Mouse (Mus musculus): ENCODE data around the gene Trpc1. TPM values are rescaled to one million over a fixed set of nuclear protein-coding genes. Genes with fewer than 3 reads are reported as not detected.

Gene Trpc1
- polyA plus RNA-seq, 1 experiment from 2014 or later, result 6.4 TPM

DNA sequence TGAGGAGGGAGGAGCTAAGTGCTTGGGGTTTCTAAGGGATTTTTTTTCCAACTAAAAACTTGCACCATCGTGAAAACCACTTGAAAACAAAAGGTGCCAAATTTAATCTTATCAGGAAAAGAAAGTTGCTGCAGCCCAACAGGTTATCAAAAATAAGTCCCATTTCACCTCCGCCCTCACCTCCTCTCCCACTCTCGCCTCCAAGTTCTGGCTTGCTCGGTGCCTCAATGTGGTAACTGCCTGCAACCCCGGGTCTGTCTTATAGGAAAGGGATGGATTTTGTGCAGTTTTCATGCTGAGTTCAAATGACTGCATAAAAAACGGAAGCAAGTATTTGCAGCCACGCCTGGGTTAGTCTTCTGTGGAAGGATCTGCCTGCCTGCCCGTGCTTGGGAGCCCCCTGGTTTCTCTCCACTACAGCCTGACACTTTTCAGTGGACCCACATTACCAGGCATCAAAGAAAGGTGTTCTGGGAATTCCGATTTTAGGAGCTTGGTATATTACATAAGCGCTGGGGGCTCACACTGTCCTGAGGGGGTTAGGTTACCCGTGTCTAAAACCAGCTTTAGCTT is 56.6 kb downstream of the Trpc1 start:
- H3K9me3 ChIP-seq, result no peaks in the 10 kb centered on the region
- H3K36me3 ChIP-seq, result no peaks in the 10 kb centered on the region
- ATAC-seq (ENCODE audit: low FRiP score), result no peak
- H3K4me2 ChIP-seq, result no peak overlapping the region
- 87% methylated on average over 11 of the region's 11 CpGs for WGBS
- no peak overlapping the region for H3K27ac ChIP-seq
- H3K9ac ChIP-seq, result no peak overlapping the region
- no peaks in the 10 kb centered on the region for H3K4me1 ChIP-seq (replicated peaks)
- H3K4me3 ChIP-seq, result no peak overlapping the region
- no peaks in the 10 kb centered on the region for H3K27me3 ChIP-seq

DNA sequence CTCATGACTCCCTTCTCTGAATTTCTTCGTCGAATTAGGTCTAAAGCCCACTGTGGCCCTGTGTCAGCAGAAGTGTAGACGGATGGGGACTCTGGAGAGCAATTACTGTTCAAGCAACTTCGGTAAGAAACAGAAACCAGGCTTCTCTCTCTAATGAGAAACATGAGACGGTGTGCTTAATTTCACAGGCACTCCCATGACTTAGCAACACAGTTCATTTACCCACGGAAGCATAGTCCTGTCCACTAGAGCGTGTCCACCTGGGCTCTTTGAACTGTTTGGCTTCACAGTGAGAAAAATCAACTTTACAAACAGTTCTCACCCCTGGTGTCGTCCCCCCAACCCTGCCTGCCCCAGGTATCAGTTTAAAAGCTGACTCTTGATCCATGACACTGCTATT is 57.4 kb downstream of the Trpc1 start:
- H3K27ac ChIP-seq, result no peak overlapping the region
- no peaks in the 10 kb centered on the region for H3K4me1 ChIP-seq (replicated peaks)
- 73% methylated on average over 8 of the region's 8 CpGs for WGBS
- no peaks in the 10 kb centered on the region for H3K27me3 ChIP-seq
- ATAC-seq (ENCODE audit: low FRiP score), result no peak
- H3K4me2 ChIP-seq, result no peak overlapping the region
- H3K9me3 ChIP-seq, result no peaks in the 10 kb centered on the region
- no peaks in the 10 kb centered on the region for H3K36me3 ChIP-seq
- no peak overlapping the region for H3K9ac ChIP-seq
- H3K4me3 ChIP-seq, result no peak overlapping the region

DNA sequence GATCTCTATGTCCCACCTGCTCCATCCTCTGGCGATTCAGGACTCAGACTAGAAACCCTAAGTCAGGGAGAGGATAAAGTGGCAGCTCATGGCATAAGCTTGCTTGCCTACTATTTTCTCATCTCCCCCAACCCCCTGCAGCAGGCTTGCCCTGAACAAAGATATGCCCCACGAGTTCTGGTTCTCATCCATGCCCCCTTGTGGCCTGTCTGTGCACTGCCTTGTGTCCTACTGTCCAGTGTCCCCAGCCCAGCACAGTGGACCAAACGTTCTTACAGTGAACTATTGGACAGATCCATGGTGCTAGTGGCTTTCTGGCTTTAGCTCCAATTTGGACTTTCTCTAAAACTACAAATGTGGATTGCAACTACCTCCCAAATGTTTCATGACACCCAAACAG is 62.1 kb downstream of the Trpc1 start:
- Histone ChIP-seq H3K27me3 (no peaks in the 10 kb centered on the region), H3K4me1 (replicated peaks) (no peaks in the 10 kb centered on the region), H3K4me3 (no peak overlapping the region), H3K9me3 (no peaks in the 10 kb centered on the region), H3K36me3 (no peaks in the 10 kb centered on the region), H3K4me2 (no peak overlapping the region), H3K27ac (no peak overlapping the region), H3K9ac (no peak overlapping the region)
- no peak for ATAC-seq (ENCODE audit: low FRiP score)
- WGBS, result 70% methylated on average over 3 of the region's 3 CpGs

DNA sequence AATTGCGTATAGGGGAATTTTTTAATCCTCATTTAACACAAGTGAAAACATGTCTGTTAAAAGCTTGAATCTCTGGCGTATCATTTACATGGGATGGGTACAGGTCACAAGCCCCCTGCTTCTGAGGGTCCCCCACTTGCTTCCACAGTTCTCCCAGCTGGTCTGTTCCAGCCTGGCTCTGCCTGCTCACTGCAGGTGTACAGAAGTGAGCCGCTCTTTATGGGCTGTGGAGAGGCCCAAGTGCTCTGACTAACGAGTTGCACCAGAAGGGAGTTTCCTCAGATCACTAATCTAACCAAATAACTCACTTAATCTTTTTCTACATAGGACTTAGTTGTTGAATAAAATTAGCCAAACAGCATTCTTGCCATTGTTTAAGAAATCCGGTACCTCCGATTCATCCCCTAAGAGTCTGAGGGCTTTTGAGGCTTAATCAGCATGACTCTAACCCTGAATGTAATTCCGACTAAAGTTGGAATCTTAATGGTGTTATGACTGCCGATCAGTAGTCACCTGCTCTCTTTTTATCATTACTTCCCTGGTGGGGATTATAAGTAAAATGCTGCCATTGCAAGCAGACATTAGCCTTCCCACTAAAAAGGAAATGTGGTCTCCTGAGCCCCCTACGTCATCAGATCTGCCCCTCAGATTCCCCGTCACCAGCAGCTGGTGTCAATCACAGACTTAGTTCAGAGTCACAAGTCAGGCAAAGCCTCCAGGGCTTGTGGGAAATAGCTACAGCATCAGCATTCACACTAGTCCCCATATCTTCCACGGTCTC is 64.3 kb downstream of the Trpc1 start:
- H3K27me3 ChIP-seq, result no peaks in the 10 kb centered on the region
- H3K4me1 ChIP-seq (replicated peaks), result no peaks in the 10 kb centered on the region
- H3K9me3 ChIP-seq, result no peaks in the 10 kb centered on the region
- ATAC-seq (ENCODE audit: low FRiP score), result no peak
- H3K4me2 ChIP-seq, result no peak overlapping the region
- H3K9ac ChIP-seq, result no peak overlapping the region
- no peaks in the 10 kb centered on the region for H3K36me3 ChIP-seq
- 58% methylated on average over 11 of the region's 11 CpGs for WGBS
- H3K27ac ChIP-seq, result no peak overlapping the region
- no peak overlapping the region for H3K4me3 ChIP-seq

DNA sequence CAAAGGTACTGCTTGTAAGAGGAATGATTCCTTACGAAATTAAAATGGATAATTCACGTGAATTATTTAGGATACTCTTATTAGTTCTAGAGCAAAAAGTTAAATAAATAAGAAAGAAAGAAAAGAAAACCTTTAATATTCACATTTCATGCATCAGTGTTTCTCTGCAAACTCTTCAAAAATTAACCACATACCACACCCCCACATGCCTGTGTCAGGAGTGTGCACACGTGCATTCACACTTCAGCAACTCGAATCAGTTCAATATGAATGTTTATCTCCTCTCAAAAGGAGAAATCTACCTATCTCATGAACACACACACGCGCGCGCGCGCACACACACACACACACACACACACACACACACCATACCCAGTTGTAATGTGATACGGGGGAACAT is 69.5 kb downstream of the Trpc1 start:
- WGBS, result 92% methylated on average over 11 of the region's 11 CpGs
- H3K36me3 ChIP-seq, result no peaks in the 10 kb centered on the region
- H3K4me3 ChIP-seq, result no peak overlapping the region
- no peak overlapping the region for H3K9ac ChIP-seq
- H3K4me2 ChIP-seq, result no peak overlapping the region
- no peak for ATAC-seq (ENCODE audit: low FRiP score)
- no peak overlapping the region for H3K27ac ChIP-seq
- no peaks in the 10 kb centered on the region for H3K9me3 ChIP-seq
- H3K4me1 ChIP-seq (replicated peaks), result no peaks in the 10 kb centered on the region
- H3K27me3 ChIP-seq, result no peaks in the 10 kb centered on the region

DNA sequence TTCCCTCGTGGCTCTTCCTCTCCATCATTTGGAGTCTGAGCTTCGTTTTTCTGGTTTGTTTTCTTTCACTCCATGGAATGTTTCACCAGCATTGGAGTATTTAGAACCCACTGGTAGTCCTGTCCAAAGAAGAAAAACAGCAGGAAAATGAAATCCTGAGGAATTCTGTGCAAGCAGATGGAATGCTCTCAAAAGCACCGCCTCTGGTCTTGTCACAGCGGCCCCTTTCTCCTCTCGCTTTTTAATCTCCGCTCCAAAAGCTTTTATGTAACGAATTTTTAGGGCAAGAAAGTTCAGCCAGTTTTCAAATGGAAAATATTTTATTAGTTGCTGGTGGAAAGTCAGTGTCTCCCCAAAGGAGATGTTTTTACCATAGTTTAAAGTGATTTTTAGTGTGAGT is 70.2 kb downstream of the Trpc1 start:
- H3K27ac ChIP-seq, result no peak overlapping the region
- H3K9me3 ChIP-seq, result no peaks in the 10 kb centered on the region
- no peaks in the 10 kb centered on the region for H3K4me1 ChIP-seq (replicated peaks)
- H3K27me3 ChIP-seq, result no peaks in the 10 kb centered on the region
- ATAC-seq (ENCODE audit: low FRiP score), result no peak
- no peak overlapping the region for H3K4me2 ChIP-seq
- H3K4me3 ChIP-seq, result no peak overlapping the region
- WGBS, result 77% methylated on average over 7 of the region's 7 CpGs
- no peak overlapping the region for H3K9ac ChIP-seq
- no peaks in the 10 kb centered on the region for H3K36me3 ChIP-seq

DNA sequence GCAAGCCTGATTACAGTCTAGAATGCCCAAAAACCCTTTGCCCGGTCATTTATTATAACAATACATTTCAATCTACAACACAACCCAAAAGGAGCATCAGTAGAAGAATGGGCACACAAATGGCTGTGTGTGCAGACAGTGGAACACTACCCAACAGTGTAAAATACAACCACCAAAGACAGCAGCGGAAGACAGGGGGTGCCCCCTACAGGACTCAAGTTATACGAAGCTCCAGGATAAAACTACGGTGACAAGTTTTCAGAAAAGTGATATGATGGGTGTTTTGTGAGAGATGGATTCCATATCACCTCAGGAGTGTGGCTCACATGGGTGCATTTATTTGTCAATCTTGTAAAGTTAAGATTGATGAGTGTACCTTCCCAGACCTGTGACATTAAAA is 74.2 kb downstream of the Trpc1 start:
- H3K36me3 ChIP-seq, result no peaks in the 10 kb centered on the region
- H3K9ac ChIP-seq, result no peak overlapping the region
- H3K27me3 ChIP-seq, result no peaks in the 10 kb centered on the region
- no peak overlapping the region for H3K4me3 ChIP-seq
- no peak overlapping the region for H3K4me2 ChIP-seq
- ATAC-seq (ENCODE audit: low FRiP score), result no peak
- no peaks in the 10 kb centered on the region for H3K4me1 ChIP-seq (replicated peaks)
- H3K9me3 ChIP-seq, result no peaks in the 10 kb centered on the region
- 94% methylated on average over 4 of the region's 4 CpGs for WGBS
- no peak overlapping the region for H3K27ac ChIP-seq

DNA sequence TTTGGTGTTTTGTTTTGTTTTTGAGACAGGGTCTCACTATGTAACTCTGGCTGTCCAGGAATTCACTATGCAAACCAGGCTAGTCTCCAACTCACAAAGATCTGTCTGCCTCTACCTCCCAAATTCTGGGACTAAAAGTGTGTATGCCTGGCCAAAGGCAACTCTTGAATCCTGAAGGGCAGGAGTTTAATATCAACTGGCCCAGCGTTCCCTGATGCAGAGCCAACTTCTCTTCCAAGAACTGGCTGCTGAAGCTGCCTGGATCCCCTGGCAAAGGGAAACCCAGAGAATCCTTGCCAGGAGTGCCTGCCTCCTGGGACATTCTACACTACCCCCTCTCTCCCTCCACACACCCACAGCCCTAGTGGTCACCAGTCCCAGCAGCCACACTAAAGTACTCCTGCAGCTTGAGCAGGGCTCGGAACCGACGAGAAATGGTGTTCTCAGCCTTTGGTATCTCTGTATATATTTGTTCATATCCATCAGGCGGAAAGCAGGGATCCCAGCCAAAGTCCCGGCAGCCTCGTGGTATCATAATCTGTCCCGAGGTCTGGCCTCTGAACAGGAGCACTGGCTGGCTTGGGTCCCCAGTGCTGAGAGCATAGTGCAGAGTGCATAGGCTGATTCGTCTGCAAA is 75.0 kb downstream of the Trpc1 start:
- 82% methylated on average over 9 of the region's 9 CpGs for WGBS
- H3K27me3 ChIP-seq, result no peaks in the 10 kb centered on the region
- no peak overlapping the region for H3K27ac ChIP-seq
- H3K36me3 ChIP-seq, result no peaks in the 10 kb centered on the region
- H3K4me1 ChIP-seq (replicated peaks), result no peaks in the 10 kb centered on the region
- H3K4me3 ChIP-seq, result no peak overlapping the region
- H3K9ac ChIP-seq, result no peak overlapping the region
- no peak for ATAC-seq (ENCODE audit: low FRiP score)
- H3K9me3 ChIP-seq, result no peaks in the 10 kb centered on the region
- no peak overlapping the region for H3K4me2 ChIP-seq

DNA sequence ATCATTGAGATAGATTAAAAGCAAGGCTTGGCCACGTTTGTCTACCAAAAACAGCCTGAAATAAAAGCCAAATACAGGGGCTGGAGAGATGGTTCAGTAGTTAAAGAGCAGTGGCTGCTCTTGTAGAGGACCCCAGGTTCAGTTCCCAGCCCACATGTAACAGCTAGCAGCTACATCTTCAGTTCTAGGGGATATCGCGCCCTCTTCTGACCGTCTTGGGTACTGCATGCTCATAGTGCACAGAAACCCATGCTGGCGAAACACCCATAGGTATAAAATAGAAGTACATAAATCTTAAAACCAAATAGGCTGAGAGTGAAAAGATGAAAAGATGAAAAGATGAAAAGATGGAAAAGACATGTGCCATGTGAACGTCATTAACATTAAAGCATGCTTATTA is 77.4 kb downstream of the Trpc1 start:
- ATAC-seq (ENCODE audit: low FRiP score), result no peak
- H3K4me1 ChIP-seq (replicated peaks), result peaks cover 7% of the 10 kb centered on the region
- no peaks in the 10 kb centered on the region for H3K9me3 ChIP-seq
- no peaks in the 10 kb centered on the region for H3K27me3 ChIP-seq
- no peak overlapping the region for H3K27ac ChIP-seq
- H3K9ac ChIP-seq, result no peak overlapping the region
- 83% methylated on average over 6 of the region's 6 CpGs for WGBS
- no peak overlapping the region for H3K4me2 ChIP-seq
- no peak overlapping the region for H3K4me3 ChIP-seq
- no peaks in the 10 kb centered on the region for H3K36me3 ChIP-seq

DNA sequence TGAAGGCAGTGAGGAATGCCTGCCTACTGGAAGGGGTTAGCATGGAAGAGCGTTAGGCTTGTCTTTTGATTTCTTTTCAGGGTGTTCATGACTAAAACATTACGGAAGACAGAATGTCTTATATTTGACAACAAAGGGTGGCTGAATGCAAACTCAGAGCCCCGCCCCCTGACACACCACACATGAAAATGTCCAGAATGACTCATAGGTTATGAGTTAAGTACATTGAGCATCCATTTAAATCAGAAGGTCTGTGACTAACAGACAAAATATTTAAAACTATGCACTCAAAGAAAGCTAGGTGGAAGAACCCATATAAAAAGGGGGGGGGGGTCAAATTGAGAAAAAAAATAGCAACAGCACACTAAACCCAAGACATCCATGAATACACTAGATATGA is 77.8 kb downstream of the Trpc1 start:
- Histone ChIP-seq H3K4me3 (no peak overlapping the region), H3K9me3 (no peaks in the 10 kb centered on the region), H3K4me2 (no peak overlapping the region), H3K36me3 (no peaks in the 10 kb centered on the region), H3K27me3 (no peaks in the 10 kb centered on the region), H3K4me1 (replicated peaks) (peaks cover 11% of the 10 kb centered on the region), H3K9ac (no peak overlapping the region), H3K27ac (no peak overlapping the region)
- no peak for ATAC-seq (ENCODE audit: low FRiP score)
- WGBS, result 90% methylated on average over 3 of the region's 3 CpGs

DNA sequence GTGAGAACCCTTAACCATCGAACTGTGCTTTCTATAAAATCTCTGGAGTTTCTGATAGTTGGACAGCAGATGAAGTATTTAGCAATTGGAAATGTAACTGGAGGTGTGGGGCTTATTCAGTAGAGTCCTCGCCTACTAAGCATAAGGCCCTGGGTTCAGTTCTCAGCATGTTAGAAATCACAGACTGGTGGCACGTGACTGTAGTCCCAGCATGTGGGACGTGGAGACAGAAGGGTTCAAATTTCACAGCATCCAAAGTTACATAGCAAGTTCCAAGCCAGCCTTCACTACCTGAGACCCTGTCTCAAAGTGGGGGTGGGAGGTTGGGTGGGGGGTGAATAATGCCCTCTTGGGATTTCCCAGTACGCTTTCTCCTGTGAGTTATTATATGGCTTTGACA is 81.9 kb downstream of the Trpc1 start:
- peaks cover 22% of the 10 kb centered on the region for H3K4me1 ChIP-seq (replicated peaks)
- H3K36me3 ChIP-seq, result no peaks in the 10 kb centered on the region
- H3K27me3 ChIP-seq, result no peaks in the 10 kb centered on the region
- no peak overlapping the region for H3K27ac ChIP-seq
- no peaks in the 10 kb centered on the region for H3K9me3 ChIP-seq
- 60% methylated on average over 5 of the region's 5 CpGs for WGBS
- no peak overlapping the region for H3K4me3 ChIP-seq
- H3K9ac ChIP-seq, result no peak overlapping the region
- ATAC-seq (ENCODE audit: low FRiP score), result no peak
- no peak overlapping the region for H3K4me2 ChIP-seq

DNA sequence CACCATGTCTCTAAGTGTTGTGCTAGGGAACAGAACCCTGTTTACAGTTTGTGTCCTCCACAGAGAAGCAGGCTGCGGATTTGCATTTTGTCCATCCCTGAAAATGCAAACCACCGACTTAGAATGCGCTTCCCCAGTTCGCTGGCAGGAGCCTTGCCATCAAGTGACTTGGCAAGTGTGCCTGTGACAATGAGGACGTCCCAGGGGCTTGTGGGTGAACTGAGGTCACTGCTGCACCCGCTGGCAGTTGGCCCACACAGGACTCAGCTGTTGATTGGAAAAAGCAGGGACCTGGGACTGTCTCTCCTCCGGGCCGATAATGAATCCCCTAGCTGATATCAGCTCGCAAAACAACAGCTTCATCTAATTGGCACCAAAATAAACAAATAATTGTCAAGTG is 82.3 kb downstream of the Trpc1 start:
- WGBS, result 19% methylated on average over 9 of the region's 9 CpGs
- Histone ChIP-seq H3K4me3 (no peak overlapping the region), H3K4me1 (replicated peaks) (peaks cover 22% of the 10 kb centered on the region), H3K9ac (no peak overlapping the region), H3K27ac (no peak overlapping the region), H3K36me3 (no peaks in the 10 kb centered on the region), H3K27me3 (no peaks in the 10 kb centered on the region), H3K4me2 (no peak overlapping the region), H3K9me3 (no peaks in the 10 kb centered on the region)
- peak; percentile 74 for ATAC-seq (ENCODE audit: low FRiP score)

DNA sequence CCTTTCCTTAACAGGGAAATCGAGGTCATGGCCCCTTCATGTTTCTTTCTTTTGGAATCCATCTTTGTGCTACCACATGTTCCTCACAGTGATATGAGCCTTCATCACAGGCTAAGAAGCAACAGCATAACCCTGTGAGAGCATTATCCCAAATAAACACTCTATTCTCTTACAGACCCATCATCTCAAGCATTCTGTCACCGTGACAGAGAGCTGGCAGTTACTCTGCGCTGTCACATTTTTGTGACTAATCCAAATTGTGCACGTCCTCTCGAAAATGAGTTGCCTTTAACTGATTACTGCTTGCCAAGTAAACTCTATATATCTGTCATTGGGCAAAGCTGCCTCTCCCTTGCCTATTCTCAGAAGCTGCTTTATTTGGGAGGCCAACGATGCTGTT is 84.3 kb downstream of the Trpc1 start:
- Histone ChIP-seq H3K36me3 (no peaks in the 10 kb centered on the region), H3K4me3 (no peak overlapping the region), H3K4me1 (replicated peaks) (peaks cover 22% of the 10 kb centered on the region), H3K9ac (no peak overlapping the region), H3K27me3 (no peaks in the 10 kb centered on the region), H3K9me3 (no peaks in the 10 kb centered on the region), H3K27ac (no peak overlapping the region), H3K4me2 (no peak overlapping the region)
- 90% methylated on average over 6 of the region's 6 CpGs for WGBS
- no peak for ATAC-seq (ENCODE audit: low FRiP score)
